Mouse (Mus musculus) G1E-ER4 (cell line): ENCODE data around the gene H3f3a. TPM values are rescaled to one million over a fixed set of nuclear protein-coding genes. Genes with fewer than 3 reads are reported as not detected.

ENCODE experiments used
- GATA1 ChIP-seq: IDR thresholded peaks from one replicate; pipeline ENCODE4 v1.8.0; 2012; ENCODE audit warnings: low read length, inconsistent platforms
- polyA plus RNA-seq: library from polyadenylated mRNA; stranded (reverse); fragments of >175 nt; gene quantifications from 2 replicates; pipeline ENCODE4 v1.2.3, GENCODE M21; 2012

Gene H3f3a
- polyA plus RNA-seq, 1 experiment = 942 TPM

DNA sequence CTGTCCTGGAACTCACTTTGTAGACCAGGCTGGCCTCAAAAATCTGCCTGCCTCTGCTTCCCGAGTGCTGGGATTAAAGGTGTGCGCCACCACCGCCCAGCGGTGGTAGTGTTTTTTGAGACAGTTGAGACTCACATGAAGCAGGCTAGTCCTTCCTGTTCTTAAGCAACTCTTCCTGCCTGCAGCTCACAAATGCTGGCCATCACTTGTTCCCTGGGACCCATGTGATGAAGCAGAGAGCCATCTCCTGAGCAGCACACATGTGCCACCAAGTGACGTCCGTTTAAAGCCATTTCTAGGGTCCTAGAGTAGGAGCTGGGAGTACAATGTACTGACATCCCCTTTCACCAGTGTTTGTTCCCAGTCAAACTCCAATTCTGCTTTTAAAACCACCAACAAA is 9.9 kb downstream of the H3f3a start:
- no peak for TF ChIP-seq GATA1

DNA sequence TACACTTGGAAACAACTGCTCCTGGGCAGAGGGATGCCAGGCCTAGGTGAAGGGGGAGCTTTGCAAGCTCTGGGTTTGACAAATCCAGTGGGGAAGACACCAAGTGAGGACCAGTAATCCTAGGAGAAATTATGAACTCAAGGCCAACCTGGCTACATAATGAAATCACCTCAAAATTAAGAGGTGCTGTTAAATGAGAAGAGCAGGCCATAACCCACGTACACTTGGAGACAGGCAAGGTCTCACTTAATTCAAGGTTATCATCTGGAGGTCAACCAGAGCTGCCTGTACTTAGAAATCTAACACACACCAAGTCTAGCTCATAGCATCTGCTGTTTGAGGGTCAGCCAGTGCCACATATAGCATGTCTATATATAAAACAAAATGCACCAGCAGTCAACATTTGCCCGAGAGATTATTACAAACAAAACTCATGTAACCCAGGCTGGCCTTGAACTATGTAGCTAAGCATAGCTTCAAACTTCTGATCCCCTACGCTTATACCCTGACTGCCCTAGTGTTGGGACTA is 12.2 kb downstream of the H3f3a start:
- no peak for TF ChIP-seq GATA1

DNA sequence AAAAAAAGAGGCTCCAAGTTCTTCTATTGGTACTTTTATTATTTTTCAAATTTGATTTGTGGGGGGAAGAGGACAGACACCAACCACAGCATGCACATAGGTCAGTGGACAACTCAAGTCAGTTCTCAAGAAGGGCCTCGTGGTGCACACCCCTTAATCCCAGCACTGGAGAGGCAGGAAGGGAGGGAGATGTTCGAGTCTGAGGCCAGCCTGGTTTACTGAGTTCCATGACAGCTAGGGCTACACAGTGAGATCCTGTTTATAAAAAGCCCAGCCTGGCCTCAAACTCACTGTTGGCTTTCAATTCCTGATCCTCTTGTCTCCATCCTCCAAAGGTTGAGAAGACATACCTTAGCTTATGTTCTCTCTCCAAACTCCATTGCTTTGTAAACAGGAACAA is 12.9 kb downstream of the H3f3a start:
- TF ChIP-seq GATA1 = no peak

DNA sequence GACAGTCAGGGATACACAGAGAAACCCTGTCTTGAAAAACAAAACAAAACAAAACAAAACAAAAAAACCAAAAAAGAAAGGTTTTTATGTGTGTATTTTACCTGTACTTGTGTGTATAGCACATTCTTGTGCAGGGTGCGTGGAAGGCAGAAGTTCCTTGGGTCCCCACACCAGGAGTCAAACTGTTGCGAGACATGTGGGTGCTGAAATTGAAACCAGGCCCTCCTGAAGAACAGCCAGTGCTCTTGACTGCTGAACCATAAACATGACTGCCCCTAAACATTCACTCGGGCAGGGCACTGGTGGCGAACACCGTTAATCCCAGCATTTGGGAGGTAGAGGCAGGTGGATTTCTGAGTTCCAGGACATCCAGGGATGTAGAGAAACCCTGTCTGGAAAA is 13.7 kb downstream of the H3f3a start:
- no peak for TF ChIP-seq GATA1

DNA sequence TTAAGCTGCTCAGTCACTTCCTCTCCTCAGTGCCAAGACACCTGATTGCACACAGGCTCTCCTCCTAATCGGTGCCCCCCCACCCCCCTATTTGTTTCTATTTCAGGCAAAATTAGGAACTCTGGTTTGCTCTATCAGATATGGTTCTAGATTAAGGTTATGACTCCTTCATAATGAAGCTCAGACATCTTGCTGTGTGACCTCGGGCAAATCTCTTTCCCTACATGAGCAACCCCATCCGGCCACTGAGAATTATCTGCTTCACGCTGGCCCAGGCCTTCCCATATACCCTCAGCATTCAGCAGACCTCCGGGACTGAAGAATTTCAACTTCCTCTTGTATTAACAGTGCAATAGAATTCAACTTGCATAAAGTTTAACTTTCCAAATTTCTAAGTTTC is 14.5 kb downstream of the H3f3a start:
- TF ChIP-seq GATA1 = peak; percentile 14

DNA sequence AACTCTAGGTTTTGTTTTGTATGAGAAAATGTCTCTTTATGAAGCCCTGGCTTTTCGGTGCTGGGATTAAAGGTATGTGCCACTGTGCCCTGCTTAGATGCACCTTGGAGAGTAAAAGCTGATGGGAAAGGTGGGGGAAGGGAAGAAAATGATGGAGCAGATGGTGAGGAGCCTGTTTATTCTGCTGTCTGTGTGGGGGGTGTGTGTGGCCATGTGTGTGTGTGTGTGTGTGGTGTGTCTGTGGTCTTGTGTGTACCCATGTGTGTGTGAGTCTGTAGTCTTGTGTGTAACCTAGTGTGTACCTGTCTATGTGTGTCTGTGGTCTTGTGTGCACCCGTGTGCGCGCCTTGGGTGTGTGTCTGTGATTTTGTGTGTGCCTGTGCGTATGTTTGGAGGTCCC is 15.1 kb downstream of the H3f3a start:
- TF ChIP-seq GATA1 = no peak

DNA sequence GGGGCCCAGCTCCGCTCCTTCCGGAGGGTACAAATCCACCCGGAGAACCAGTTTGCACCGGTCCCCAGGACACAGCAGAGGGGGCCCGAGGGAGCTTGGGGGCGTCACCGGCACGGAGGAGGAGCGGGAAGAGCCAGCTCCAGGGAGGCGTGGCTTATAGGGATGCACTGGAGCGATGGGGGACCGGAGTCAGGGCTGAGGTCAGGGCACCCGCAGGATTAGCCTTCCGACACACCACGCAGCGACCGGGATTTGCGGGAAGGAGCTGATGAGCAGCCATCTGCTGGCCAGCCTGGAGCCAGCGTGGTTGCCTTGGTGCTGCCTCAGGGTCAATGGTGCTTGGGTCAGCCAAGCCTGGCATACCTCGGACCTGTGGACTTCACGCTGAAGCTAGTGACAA is 19.6 kb downstream of the H3f3a start:
- no peak for TF ChIP-seq GATA1

DNA sequence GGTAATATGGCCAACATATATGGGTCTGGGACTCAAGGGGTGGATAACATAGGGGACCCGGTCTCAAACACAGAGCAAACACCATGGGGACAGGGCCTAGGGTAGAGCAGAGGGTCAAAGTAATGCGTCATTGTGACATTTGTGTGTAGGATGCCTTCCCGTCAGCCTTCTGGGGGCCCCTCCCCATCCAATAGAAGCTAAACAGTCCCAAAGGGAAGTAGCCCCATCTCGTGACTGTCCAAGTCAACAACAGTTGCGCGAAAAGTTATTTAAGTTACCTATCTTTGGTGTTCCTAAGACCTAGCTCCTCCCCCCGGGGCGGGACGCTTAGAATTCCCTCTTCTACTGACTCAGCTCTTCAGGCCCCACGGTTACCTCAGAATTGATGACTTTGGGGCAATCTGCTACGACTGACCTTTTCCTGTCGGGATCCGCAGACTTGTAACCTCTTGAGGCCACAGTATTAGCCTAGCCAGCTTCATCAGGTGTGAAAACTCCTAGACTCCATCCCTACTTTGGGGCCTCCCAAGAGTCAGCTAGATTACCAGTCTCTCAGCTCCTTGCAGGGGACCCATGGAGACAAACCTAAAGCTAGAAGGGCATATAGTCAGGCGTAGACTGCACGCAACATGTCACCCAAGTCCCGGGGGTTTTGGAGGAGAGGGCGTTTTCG is 20.2 kb downstream of the H3f3a start:
- TF ChIP-seq GATA1 = no peak

DNA sequence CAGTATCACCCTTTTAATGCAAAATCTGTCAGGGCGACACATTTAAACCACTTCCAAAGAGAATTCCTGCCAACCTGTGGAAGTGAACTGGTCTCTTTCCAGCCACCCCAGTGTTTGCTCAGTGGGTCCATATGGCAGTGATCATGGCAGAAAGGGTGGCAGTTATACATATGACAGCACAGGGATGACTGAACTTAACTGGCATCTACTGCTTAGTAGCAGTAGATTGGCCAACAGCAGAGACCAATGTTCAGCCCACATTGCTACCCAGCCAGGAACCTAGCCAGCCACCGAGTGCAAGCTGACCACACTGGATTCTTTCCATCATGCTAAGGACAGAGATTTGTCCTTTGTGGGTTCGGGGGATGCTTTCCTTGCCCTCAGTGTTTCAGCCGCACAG is 20.9 kb downstream of the H3f3a start:
- no peak for TF ChIP-seq GATA1

DNA sequence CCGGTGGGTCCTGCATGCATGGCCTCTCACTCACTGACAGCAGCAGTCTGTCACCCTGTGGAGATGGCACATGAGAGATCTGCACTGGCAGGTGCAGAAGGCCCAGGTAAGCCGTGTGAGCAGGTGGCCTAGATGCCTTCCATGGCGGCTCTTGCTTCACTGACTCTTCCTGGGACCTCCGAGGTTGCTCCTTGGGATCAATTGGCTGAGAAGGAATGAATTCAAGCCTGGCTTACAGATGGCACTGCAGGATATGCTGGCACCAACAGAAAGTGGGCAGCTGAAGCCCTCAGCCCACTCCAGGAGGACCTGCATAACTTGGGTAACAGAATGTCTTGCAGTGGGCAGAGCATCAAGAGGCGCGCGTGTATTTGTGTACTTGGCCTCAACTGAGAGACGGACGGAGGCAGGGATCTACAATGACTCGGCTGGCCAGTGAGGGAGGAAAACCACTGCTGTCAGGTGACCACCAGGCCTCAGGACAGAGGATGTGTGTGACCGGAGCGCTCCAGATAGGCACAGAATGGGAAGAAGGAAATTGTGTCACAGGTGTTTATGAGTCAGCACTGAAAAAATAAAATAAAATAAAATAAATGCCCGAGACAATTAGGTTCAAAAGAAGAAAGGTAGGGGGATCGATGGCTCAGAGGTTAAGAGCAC is 21.8 kb downstream of the H3f3a start:
- no peak for TF ChIP-seq GATA1

DNA sequence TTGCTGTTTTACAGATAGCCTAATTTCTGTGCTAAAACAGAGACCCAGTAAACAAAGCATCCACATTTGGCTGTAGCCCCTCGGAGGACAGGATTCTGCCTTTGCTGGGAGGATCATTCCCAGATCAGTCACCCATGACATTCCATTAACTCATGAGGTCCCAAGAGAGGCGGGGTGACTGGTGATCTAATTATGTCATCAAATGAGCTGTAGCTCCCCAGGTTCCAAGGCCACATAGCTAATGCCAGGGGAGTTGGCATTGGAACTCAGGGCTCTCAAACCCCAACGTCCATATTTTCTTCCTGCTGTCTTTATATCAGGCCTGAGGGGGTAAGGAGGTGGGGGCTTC is 30.2 kb downstream of the H3f3a start:
- TF ChIP-seq GATA1 = no peak

DNA sequence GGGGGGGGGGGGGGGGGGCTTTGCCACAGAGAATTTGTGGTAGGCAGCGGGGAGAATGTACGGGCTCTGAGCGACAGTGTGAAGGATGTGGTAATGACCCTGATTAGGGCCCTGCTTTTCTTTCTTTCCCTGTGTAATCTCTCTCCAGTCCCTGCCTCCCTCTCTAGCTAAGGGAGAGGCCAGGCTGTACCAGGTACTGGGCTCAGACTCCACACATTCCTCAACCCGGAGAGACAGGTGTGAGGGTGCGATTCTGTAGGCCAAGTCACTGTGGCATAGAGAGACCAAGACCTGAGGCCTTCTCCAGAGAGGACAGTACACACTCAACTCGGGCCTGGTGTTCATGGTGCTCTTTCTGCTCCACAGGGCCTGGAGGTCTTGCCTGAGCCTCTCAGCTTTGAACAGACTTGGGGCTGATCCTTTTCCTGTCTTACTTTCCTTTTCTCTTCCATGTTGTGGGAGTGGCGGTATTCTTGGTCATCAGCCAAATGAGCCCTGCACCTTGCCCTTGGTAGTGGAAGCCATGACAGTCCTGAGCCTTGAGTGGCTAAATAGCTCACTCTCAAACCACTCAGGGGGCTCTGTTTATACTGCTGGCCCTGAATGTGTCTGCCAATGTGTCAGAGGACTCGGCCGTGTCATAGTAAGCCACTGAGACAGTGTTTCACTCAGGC is 30.7 kb downstream of the H3f3a start:
- no peak for TF ChIP-seq GATA1

DNA sequence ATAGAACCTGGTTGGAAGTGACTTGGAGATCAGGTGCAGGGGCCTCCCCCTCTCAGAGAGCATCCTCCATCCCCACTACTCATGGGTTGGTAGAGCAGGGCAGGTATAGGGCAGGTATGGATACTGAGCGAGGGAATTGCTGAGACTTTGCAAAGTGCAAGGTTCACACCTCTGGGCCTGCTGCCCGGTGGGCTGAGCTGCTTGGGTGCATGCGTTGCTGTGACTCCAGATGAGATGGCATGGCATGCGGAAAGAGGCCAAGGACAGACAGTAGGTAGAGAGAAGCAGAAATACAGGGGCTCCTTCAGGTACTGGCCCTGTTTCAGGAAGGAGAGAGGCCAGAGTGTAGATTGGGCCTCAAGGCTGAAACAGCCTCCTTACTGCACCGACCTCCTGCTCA is 32.5 kb downstream of the H3f3a start:
- no peak for TF ChIP-seq GATA1

DNA sequence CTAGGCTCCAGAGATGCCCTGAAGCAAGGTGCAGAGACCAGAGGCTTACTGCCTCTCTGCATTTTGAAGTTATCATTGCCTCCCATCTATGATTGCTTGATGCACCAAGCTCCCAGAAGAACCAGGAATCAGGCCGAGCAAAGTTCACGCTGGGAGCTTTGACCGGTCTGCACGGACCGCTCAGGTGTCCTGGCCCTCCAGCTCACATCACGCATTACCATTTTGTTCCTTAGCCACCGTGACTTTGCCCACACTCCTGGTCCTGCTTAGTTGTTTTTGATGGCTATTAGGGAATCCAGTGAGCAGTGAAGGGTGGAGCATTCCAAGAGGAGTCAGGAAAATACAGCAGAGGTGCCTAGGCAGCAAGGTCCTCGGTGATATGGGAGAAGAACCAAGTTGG is 33.5 kb downstream of the H3f3a start:
- TF ChIP-seq GATA1 = no peak

DNA sequence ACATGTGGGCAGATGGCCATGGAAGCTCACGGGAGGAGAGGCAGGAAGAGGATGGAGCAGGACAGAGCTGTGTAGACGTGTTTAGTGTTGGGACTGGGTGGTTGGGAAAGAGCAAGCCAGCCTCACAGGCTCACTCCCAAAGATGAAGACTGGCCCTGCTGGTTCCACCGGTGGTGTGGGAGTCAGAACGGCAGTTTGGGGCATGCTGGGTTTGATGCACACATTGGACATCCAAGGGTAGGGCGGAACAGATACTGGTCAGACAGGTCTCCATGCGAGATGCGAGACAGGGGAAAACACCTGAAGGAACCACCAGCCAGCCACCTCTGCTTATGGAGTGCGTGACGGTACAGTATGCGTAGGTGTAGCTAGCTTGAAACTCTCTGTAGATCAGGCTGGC is 34.8 kb downstream of the H3f3a start:
- TF ChIP-seq GATA1 = no peak

DNA sequence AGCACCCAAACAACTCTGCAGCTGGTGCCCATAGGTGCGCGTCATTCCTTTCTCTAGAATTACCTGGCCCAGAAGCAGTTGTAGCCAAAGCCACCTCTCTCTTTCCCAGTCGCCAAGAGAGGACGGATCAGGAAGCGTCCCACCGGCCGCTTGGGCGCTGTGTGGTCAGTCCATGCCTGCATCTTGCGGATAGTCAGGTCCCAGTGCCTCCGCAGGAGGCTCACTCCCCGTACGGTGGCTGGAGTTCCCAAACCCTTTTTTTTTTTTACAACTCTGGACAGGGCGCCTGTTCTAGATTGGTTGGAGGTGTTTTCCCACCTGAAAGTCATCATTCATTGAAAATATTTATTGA is 35.4 kb downstream of the H3f3a start:
- no peak for TF ChIP-seq GATA1
